Mouse (Mus musculus) lung, adult 2 months (tissue): ENCODE data around the gene Hist2h2be.

Source experiments
- CTCF ChIP-seq: fragments of 200-500 bp; IDR thresholded peaks from 2 replicates; pipeline ENCODE4 v1.5.1; 2011; ENCODE audit warnings: mild to moderate bottlenecking, low read length, control low read depth; ENCODE audit not compliant: insufficient read depth
- POLR2A ChIP-seq: fragments of 200-500 bp; IDR thresholded peaks from 2 replicates; pipeline ENCODE4 v1.6.1; 2011; ENCODE audit warnings: low read depth, mild to moderate bottlenecking, control low read depth, low read length, borderline replicate concordance; ENCODE audit errors: extremely low read depth

DNA sequence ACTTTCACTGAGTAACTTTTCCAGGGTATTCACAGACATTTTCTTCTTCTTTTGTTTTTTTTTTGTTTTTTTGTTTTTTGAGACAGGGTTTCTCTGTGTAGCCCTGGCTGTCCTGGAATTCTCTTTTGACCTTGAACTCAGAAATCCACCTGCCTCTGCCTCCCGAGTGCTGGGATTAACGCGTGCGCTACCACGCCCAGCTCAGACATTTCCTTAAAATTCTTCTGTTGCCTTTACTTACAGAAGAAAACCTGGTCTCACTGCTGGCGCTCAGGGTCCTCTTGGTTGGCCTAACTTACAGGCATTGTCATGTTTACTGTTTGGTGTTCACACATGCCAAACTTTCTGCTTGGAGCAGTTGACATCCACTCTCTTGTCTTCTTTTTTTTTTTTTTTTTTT lies 45.7 kb upstream of the Hist2h2be start:
- TF ChIP-seq POLR2A (no peak), CTCF (no peak)
